Mouse (Mus musculus) stomach, postnatal 0 days (tissue): ENCODE measurements around the gene Hcar2.

ENCODE experiments used
- CTCF ChIP-seq: IDR thresholded peaks from 2 replicates; pipeline ENCODE4 v1.5.1; 2016; ENCODE audit warnings: antibody characterized with exemption, low read depth, mild to moderate bottlenecking, moderate library complexity
- EP300 ChIP-seq: optimal IDR thresholded peaks from 2 replicates; pipeline ENCODE3; 2016; ENCODE audit warnings: antibody characterized with exemption

DNA sequence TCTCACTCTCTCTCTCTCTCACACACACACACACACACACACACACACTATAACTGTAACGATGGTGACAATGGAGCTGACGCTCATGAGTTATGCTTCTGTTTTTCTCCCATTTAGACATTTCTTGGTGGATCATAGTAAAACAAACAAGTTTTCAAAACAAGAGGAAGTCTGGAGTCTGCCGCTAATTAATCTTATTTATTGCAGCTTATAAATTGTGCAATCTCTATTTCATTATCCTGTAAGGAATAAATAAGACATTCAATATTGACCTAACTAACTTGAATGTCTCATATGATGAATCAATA, 44.1 kb downstream of the Hcar2 start:
- no peak for TF ChIP-seq CTCF
- no peak for TF ChIP-seq EP300
